Mouse (Mus musculus) kidney, postnatal 10 days (tissue): ENCODE results near the gene Pdcd4.
"Not testable (repeated sequence)": the region's sequence is repeated elsewhere in the genome, so short reads cannot be mapped to it uniquely, and the experiment has no call there.

Experiments
- DNase-seq: peaks from one replicate; pipeline ENCODE4 v3.0.0; 2021; ENCODE audit warnings: mixed read lengths

Pdcd4 gene

GRCm38 (mm10) chr19:53964347-53964746, 72.3 kb downstream of the Pdcd4 start:
- DNase-seq: not testable (repeated sequence)

- DNase-seq: no peak
Observed at GRCm38 (mm10) chr19:53964910-53965633, 73.0 kb downstream of the Pdcd4 start.

- DNase-seq: no peak
Observed at GRCm38 (mm10) chr19:53969226-53969625, 77.2 kb downstream of the Pdcd4 start.

GRCm38 (mm10) chr19:53971938-53972337, 79.9 kb downstream of the Pdcd4 start:
- no peak for DNase-seq

- DNase-seq: no peak
Observed at GRCm38 (mm10) chr19:53973656-53974055, 81.6 kb downstream of the Pdcd4 start.
